Mouse (Mus musculus): ENCODE data around the gene Ap1s3. TPM values are rescaled to one million over a fixed set of nuclear protein-coding genes. Genes with fewer than 3 reads are reported as not detected.
A peak's percentile ranks its signal among the peaks of the same experiment; 100 is the strongest.

Ap1s3 gene
- 60.9 and 72.4 TPM in 2 replicates for polyA plus RNA-seq (2012; rRNA removed)

DNA sequence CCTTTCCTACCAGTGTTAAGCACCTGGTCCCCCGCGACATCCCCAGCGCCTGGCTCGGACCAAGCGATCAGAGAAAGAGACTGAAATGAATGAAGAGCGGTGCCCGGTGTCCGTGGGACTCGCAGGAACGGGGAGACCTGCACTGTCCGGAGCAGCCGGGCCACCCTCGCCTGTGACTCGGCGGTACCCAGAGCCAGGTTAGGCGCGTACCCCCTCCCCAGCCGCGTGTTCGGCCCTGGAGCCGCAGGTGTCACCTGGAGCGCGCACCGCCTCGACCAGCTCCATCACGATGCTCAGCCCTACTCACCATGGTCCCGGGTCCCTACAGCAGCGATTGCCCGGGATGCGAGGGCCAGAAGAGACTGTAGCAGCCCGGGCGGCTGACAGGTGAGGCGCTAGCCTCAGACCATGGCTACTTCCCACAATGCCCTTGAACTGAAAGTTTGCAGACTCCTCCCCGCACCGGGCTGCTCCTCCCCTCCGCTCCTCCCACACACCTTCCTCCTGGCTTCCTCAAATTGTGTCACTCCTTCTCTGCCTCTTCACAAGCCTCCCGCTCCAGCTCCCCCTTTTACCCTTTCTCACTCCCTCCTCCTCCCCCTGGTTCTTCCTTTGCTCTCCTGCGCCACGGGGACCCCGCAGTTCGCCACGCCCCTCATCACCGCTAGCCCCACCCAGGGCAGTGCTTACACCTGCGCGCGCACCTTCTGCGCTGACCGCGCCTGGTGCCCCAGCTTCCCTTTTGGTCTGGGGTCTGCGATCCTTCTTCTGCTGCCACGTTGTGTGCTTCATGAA is at the start of gene Ap1s3:
Ap1s3 (minus strand) TSS at position 430 of the 795 bp plus-strand sequence.
- peak; percentile 23 for DNase-seq (ENCODE audit: low read depth)

DNA sequence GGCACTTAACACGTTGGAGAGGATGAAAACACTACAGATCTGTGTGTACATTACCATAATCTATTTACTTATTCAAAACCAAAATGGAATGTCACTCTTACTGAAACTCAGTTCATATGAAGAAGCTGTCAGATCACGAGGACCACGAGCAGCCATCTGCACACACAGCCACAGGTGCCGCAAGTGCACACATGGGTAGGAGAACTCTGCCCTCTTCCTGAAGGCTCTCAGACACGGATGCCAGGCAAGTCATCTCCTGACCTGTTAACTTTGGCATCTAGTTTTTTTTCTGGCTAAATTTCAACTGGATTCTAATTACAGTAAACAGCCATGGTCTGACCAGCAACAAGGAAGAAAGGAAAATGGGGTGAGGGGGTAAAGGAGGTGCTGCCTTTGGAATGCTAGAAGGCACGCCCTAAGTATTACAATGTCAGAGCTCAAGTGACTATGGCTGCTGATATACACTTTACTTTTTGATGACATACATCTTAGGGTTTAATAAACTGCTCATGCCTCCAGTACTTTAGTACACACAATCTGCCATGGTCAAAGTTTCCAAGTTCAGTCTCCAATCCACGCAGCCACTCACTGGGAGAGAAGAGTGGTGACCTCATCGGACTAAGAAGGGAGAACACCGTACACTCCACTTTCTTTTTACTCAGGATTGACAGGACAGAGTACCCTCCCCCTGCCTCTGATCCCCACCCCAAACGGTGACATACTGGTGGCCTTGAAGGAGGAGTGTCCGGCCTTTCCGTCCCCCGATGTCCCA is 42.6 kb upstream of the Ap1s3 start:
- DNase-seq (ENCODE audit: low read depth) = no peak

DNA sequence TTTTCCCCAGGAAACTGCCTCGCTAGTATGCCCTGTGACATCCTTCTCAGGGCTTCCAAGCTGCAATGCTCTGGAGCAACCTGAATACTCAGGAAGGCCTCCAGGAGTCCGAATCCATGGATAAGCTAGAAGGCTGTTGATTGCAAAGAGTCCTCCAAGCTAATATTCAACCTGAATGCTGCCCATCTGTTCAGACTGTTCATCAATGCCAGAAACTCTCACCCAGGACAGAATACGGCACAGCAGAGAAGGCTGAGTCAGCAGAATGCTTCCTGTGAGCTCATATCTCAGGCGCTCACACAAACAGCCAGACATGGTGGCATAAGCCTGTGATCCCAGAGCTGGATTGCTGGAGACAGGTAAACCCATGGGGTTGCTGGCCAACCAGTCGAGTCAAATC is 41.3 kb upstream of the Ap1s3 start:
- DNase-seq (ENCODE audit: low read depth) = no peak

DNA sequence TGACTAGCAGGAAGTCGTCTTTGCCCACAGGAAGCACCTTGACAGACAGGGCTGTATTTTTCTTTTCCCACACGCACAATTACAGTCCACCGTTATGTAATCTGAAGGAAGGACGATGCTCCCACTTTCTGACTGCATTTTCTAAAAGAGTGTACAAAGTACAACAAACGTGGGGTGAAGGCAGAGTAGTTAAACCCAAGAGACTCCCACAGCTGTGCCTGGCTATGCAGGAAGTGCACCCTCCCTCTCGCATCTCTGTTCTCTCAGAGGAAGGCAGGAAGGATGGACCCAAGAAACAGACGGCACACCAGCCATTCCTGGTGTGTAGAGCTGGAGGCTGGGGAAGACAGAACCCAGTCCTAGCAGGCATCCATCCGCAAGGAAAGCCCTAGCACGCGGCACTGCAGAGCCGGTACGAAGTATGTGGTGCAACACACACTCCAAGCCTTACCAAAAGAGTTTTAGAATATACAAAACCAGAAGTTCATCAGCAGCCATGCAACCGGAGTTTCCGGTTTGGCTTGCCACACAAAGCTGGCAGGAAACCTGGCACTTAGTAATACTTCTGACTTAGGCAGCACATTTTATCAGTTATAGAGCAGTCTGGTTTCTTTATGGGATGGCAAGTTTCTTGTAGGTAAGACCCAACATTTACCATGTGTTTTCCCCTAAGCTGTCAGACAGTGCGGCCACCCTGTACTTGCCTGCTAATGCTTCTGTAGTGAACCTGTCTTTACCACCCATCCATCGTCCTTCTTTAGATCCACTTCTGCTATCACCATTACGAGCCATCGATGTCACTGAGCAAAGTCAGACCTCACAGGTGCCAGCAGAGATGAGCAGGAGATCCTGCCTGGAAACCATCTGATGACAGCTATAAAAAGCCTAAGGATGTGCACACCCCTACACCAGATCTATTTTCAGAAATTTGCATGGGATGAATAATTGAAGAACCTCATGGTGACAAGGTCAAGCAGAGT is 39.7 kb upstream of the Ap1s3 start:
- DNase-seq (ENCODE audit: low read depth) = no peak

DNA sequence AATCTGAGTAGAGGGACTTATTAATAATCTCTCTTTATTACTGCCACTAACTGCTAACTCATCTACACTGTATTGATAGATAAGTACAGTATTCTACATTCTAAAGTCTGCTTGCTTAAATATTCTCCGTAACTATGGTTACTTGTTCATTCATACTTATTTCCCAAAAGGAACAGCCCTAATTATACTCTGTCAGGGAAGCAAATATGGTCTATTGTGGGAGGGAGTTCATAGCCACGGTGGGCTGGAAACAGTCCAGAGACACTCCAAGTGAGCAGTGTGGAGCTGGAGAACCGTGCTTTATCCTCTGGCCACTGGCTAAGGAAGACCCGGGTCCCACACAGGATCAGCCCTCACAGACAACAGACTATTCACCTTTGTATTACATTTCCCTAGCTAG is 38.9 kb upstream of the Ap1s3 start:
- no peak for DNase-seq (ENCODE audit: low read depth)

DNA sequence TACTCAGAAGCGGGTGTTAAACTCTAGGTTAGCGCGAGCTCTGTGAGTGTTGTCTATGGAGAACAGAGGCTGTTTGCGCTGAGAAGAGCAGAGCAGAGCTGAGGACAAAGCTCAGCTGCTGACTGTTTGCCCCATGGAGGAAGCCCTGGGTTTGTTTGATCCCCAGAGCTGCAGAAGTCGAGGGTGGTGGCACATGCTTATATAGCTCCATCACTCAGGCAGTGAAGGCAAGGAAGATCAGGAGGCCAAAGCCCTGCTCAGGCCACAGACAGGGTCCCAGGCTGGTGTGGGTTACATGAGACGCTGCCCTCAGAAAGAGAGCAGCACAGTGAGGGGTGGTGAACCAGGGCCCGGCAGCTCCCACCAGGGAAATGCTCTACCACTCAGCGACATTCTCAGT is 38.4 kb upstream of the Ap1s3 start:
- DNase-seq (ENCODE audit: low read depth) = no peak

DNA sequence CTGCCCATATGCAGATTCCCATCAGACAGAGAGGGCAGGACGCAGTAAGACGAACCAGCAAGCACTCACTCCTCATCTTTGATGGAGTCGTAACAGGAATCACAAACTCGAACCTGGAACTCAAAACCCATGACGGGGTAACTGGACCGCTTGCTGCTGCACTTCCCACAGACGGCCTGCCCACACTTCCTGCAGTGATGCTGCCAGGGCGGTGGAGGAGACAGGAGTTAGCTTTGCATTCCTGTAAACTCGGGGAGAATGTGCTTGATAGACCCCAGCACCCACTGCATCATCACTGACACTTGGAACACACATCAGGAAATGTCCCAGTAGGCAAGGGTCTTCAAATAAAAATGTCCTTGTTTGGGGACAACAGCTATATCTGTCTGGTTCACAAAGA is 35.6 kb upstream of the Ap1s3 start:
- no peak for DNase-seq (ENCODE audit: low read depth)

DNA sequence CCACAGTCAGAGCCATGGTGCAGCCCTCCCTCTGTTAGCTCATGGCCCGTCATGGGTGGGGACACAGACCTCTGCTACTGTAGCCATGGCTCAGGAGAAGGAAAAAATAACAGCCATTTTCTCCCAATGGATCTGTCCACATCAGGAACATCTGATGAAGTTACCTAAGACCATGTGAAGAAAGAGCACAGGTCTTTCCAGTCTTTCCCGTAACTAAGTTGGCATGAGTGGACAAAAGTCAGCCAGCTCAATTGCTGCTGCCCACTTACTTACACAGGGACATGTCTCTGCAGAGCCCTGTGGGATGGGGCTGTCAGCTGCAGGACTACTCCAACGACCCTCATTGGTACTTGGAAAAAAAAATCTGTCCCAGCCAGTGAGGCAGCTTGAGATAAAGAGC is 34.9 kb upstream of the Ap1s3 start:
- DNase-seq (ENCODE audit: low read depth) = peak; percentile 93

DNA sequence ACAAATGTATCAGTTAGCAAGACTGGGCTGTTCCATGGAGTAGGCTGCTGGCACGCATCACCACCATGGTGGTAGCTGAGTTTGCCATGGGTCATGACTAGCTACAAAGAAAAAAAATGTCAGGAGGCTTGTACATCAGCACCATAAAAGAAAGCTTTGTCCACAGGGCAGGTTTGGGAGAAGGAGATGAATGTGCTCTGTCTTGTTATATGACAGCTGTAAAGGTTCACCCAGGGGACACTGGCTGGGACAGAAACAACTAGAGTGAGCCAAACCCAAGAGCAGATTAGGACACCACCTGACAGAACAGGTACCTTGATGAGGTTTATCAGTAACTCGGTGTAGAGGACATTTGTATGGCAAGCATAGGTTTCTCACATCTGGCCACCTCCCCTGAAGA is 32.9 kb upstream of the Ap1s3 start:
- peak; percentile 74 for DNase-seq (ENCODE audit: low read depth)

DNA sequence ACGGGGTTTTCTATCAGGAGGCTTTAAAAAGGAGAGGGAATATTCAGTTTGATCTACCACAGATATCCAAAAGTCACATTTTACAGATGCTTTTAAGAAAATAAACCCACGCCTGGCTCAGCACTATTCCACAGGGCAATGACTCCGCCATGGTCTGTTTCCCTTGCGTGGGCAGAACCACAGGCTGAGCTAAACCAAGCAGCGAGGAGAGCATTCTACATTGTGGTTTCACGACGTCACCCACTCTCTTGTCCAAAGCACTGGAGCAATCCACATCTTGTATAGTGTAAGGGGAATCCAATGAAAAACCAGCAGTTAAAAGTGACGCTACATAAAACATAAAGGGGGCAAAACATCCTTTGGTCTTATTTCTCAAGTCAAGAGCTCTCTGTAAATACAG is 31.7 kb upstream of the Ap1s3 start:
- no peak for DNase-seq (ENCODE audit: low read depth)

DNA sequence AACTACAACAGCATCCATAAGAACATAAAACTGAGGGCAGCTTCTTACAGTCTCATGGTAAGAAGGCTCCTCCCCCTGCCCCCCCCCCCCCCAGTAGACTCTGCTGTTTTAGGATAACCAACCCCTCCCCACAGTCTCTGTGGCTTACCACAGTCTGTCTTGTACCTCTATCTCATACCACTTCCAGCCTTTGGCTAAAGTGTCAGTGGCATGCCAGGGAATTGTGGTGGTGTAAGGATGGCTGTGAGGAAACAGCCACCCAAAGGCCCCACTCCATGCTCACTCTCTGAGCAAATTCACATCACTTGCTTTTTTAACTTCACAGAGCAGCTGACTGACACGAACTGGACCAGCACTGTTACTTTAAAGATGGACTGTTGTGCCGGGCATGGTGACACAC is 26.7 kb upstream of the Ap1s3 start:
- no peak for DNase-seq (ENCODE audit: low read depth)

DNA sequence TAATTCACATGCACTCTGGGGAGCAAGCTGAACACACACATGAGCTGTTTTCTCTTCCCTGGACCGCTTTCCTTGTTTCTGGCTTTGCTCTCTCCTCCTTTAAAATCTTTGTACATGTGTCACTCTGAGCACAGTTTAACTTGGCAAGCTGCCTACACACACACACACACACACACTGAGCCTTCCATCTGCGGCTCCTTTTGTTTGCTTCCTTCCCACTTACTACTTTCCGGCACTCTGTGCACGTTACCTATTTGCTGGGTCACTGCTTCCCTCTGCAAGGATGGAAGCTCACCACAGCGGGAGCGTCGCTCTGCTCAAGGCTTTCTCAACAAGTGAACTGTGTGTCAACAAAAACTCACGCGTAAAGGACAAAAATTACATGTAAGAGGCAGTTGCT is 25.6 kb upstream of the Ap1s3 start:
- no peak for DNase-seq (ENCODE audit: low read depth)

DNA sequence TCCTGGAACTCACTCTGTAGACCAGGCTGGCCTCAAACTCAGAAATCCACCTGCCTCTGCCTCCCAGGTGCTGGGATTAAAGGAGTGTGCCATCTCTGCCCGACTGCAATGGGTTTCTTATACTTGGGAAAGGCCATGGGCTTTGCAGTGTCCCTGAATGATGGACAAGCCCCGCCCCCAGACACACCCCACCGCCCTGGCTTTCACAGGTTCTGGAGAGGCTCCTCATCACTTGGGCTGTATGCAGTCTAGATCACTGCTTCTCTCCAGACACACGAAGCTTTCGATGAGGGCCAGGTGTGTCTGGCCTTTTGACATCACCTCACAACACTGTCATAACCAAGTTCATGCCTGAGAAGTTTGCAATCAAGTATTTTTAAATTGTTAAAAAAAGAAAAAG is 25.2 kb upstream of the Ap1s3 start:
- no peak for DNase-seq (ENCODE audit: low read depth)

DNA sequence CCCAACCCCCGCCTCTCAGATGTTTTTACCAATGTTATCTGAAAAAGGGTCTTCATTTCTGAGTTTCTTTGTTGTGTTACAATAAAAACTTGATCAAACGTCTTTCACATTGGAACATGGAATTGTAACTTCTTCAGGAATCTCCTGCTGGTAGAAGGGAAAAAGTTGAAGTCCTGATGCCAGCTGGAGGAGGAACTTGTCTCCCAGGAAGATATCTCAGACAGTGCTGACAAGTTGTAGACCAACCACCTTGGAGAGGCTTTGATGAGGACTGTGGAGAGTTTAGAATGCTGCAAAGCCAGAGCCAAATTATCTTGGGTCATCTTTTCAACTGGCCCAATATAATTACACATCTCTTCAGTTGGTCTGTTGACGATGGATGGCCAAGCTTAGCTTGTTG is 20.7 kb upstream of the Ap1s3 start:
- no peak for DNase-seq (ENCODE audit: low read depth)

DNA sequence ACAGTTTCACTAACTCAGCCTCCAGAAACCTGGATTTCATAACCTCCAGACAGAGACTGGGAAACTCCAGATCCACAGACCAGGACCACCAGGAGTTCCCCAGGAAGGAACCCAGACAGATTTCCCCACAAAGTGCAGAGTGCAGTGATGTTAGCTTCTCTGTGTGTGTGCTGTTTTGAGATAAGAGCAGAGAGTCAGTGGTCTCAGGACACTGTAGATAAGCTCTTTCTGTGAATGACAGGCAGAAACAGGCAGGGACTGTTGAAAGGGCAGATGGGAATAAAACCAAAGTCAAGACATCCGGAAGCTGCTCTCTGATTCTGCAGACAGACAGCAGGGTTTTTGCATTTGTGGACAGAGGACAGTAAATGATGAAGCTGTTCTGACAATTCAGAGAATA is 15.5 kb upstream of the Ap1s3 start:
- no peak for DNase-seq (ENCODE audit: low read depth)

DNA sequence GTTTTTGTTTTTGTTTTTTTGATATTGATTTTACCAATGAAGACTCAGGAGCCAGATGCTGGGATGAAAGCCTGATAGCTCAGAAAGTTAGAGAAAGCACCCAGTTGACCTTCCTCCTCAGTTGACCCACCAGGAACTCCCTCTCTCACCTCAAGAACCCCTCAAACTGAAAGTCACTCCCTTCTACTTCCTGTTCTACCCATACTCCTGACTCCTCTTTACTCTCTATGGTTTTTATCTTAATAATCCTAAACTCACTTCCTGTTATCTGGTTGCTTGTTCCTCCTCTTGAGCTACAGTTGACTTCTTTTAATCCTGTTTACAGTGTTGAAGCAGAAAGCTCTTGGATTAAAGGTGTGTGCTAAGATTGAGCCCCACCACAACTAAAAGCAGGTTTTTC is 12.3 kb upstream of the Ap1s3 start:
- DNase-seq (ENCODE audit: low read depth) = no peak

DNA sequence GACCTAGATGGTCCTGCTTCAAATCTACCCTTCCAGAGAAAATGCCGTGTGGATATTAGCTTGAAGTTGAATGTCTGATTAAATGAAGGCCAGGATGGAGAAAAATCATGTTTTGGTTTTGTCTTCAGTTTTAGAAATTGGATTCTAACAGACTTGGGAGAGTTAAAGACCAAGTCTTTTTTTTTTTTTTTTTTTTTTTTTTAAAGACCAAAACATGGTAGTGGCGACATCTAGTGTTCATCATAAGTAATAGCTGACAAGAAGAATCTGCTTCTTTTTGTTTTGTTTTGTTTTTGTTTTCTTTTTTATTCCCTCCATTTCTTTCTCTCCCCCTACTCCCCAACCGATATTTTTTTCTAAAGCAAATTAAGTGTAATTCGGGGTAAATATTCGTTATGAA is 11.2 kb upstream of the Ap1s3 start:
- no peak for DNase-seq (ENCODE audit: low read depth)

DNA sequence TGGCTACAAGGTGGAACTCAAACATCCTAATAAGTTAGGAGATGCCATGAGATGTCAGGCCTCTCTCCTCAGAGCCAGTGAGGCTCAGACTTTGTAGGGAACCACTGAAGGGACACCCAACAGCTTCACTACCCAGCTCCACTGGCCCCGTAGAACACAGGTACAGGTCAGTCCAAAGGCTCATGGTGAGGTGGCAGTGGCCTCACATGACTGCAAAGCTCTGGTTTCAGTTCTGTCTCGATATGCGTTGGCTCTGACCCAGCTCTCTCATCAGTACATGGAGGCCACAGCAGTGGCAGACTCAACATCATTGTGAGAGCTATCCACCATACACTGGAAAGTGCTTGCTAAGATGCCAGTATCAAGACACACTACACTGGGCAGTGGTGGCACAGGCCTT is 9.0 kb upstream of the Ap1s3 start:
- no peak for DNase-seq (ENCODE audit: low read depth)

DNA sequence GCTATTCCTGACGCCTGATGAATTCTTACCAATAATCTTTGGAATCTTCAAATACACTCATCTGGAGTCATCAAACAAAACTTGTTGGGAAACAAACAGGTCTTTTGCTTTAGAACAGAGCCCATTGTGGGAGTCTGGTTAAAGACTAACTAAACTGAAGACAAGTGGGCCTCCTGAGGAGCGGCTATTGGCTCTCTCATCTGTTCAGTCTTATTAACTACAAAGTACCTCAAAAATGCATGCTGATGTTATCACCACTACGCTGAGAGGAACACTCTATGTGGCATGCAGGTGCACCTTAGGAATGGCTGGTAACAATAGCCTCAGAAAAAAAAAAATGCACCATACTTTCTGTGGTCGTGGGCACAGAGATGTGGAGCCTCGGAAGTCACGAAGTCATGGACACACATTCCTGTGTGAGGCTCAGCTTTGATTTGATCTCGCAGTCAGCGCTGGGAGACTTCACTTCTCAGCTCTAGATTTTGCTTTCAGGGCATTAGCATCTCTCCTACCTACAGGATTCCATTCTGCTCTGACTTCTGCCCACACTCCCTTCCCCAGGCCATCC is 6.4 kb upstream of the Ap1s3 start:
- DNase-seq (ENCODE audit: low read depth) = no peak

DNA sequence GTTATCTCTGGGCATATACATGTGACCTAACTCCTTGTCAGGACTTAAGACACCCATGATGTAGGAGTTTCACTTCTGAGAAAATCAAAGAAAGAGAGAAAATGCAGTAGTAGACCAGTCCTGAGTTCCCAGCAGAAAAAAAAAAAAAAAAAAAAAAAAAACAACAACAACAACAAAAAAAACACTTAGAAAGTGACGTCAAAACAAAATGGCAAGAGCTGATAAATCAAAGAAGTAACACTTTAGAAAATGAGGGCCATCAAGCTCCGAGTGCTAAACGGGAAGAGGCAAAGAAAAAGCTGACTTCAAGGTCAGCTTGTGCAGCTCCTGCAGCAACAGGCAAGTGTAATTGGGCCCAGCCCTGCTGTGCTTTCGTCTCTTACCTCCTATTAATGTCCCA is 3.9 kb upstream of the Ap1s3 start:
- DNase-seq (ENCODE audit: low read depth) = no peak

DNA sequence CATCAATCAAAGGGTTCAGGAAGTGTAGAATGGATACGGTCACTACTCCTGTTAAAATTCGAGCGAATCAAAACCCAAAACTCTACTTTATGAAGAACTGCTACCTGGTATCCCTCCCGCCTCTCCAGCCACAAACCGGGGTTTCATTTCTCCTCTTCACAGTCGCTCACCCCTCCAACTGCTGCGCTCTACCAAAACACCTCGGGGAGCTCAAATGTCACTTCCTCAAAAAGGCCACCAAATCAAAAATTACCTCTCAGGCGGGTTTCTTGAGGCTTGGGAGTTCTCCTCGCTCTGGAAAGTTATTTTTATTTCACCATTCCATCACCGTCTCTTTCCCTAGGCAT is 603 bp downstream of the Ap1s3 start:
- no peak for DNase-seq (ENCODE audit: low read depth)

DNA sequence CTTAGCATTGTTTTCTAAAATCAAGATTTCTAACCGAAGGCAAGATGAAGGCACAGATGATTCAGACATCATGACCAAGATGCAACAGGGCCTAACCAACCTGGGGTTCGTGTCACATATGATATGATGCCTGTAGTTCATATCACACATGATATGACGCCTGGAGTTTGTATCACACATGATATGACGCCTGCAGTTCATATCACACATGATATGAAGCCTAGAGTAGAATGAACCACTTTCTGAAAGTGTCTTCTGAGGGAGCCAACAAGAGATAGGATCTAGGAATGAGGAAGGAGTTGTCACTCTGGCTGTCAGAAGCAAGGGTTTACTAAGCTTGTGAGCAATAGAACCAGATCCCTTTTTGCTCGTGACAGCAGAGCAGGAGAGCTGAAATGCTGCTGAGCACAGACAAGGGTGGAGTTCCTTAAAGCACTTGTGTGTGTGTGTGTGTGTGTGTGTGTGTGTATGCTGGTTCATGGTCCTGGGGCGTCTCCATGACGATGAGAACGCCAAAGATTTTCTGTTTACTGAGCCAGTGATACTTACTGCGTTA is 2.3 kb downstream of the Ap1s3 start:
- DNase-seq (ENCODE audit: low read depth) = no peak
